Mouse (Mus musculus) lung, postnatal 25 days (tissue): ENCODE results near the gene Tomm20.
"Not testable (repeated sequence)": the region's sequence is repeated elsewhere in the genome, so short reads cannot be mapped to it uniquely, and the experiment has no call there.

Source experiments
- DNase-seq: peaks from one replicate; pipeline ENCODE4 v3.0.0; 2022; ENCODE audit warnings: low spot score

The Tomm20 gene

GRCm38 (mm10) chr8:126945730-126946163 lies at the start of gene Tomm20:
Gene Tomm20 (minus strand): TSS chr8:126945844.
- peak; percentile 95 for DNase-seq

DNA sequence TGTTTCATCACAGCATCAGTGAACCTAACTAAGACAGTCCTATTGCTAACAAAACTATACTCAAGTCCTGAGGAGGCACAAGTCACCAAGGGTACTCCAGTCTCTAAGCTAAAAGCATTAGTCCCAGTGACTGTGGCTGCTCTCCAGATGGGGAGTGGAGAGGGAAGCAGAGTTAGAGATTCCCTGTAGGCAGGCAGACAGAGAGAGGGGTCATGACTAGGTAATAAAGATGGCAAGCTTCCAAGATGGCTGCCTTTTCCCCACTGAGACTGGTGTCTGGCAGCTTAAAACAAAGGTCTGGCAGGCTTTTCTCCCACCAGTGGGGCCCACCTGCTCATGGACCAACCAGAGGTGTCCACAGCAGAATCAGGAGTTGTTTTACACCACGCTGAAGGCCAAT lies 48.9 kb upstream of the Tomm20 start:
- DNase-seq, result no peak

DNA sequence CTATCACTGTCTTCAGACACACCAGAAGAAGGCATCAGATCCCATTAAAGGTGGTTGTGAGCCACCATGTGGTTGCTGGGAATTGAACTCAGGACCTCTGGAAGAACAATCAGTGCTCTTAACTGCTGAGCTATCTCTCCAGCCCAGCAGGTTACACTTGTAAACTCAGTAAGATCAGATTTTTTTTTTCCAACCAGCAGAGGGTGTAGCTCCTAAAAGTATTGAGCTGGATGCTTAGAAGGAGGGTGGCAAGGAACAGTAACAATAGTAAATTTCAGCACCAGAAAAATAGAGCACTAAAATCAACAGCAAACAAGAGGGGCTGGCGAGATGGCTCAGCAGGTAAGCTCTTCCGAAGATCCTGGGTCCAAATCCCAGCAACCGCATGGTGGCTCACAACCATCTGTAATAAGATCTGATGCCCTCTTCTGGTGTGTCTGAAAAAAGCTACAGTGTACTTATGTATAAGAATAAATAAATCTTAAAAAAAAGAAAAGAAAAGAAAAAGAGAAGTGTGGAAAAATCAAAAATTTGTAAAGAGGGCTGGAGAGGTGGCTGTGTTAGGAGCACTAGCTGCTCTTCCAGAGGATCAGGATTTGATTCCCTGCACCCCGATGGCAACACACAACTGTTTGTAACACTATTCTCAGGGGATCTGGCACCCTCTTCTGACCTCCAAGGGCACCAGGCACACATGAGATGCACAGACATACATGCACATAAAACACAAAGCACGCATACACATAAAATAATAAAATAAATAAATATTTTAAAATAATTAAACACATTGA lies 43.9 kb upstream of the Tomm20 start:
- DNase-seq, result peak; percentile 21

DNA sequence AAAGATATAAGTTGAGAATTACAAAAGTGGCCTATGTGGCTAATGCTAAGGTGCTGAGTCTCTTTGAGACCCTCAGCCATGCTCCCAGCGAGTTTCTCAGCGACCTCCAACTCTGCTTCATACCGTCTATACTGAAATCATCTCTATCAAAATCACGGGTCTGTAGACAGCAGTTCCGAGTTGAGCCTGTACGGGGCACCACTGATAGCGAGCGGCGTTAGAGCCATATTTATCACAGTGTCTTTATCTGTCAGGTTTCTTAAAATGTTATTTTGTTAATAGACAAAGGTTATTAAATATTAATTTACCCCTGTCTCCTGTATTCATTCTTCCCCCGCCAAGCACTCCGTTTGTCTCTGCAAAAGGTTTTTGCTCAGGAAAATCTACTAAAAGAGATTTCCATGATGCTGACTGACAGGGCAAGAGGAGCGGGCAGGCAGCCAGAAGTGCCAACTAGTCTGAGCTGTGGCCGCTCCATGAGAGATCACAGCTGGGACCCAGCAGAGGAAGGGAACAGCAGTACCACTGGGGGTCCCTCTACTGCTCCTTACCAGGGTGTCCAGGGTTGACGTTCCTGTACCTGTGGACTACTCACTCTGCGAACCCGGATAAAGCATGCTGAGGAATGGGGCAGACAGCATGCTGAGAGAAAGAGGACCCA lies 42.8 kb upstream of the Tomm20 start:
- DNase-seq, result no peak

DNA sequence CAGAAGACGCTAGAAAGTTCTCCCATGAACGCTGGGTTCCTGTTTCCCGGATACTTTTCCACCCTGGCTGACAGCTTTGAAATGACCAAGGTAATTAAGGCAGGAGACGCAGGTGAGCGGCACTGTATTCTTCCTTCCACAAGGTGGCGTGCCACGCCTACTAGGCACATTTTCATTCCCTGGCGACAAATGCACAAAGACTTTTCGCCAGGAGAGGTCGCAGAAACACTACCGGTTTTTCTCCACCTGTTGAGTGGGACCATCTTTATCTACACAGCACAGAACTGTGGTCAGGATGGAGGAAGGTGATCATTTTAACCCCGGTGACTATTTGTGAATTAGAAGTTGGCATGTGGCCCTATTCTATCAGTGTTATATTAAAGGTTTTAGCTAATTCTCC lies 40.9 kb upstream of the Tomm20 start:
- peak; percentile 86 for DNase-seq

- no peak for DNase-seq
Measured at GRCm38 (mm10) chr8:126980046-126980445, 34.4 kb upstream of the Tomm20 start.

DNA sequence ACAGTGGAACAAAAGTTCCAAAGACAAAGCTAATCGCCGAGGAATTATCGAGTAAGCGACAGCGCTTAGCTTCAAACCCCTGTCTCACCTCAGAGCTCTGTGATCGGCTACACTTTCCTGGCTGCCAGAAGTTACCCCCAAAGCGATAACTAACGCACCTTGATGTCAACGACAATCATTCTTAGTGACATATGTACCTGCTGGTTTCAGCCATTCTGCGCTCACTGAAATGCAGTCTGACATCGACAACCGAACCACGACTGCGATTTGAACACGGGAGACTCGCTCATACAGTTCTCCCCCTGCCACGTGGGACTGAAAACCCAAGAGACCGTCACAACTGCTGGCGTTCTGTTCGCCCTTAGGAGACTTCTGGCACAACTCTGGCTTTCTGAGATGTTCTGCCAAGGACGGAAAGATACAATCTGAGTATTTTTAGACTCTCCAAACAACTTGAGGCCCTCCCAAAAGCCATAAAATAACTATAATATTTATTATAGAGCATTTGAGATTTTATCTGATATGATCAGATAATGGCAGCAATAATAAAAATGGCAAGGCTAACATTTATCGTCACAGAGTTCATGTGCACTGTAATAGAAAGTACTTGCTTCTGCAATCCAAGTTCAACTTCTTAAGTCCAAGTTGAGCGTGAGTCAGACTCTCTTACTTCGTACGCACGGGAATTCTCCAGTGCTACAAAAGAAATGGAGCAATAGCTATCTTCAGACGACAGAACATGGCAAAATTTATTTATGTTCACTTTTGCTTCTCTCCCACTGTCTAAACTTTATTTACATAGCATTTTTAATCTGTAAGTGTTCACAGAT lies 33.7 kb upstream of the Tomm20 start:
- peak; percentile 37 for DNase-seq

- DNase-seq, result not testable (repeated sequence)
Measured at GRCm38 (mm10) chr8:126978535-126978934, 32.9 kb upstream of the Tomm20 start.

GRCm38 (mm10) chr8:126978028-126978427 lies 32.4 kb upstream of the Tomm20 start:
- no peak for DNase-seq

GRCm38 (mm10) chr8:126976608-126977348 lies 31.1 kb upstream of the Tomm20 start:
- DNase-seq, result no peak

- peak; percentile 64 for DNase-seq
Measured at GRCm38 (mm10) chr8:126975706-126976105, 30.1 kb upstream of the Tomm20 start.

DNA sequence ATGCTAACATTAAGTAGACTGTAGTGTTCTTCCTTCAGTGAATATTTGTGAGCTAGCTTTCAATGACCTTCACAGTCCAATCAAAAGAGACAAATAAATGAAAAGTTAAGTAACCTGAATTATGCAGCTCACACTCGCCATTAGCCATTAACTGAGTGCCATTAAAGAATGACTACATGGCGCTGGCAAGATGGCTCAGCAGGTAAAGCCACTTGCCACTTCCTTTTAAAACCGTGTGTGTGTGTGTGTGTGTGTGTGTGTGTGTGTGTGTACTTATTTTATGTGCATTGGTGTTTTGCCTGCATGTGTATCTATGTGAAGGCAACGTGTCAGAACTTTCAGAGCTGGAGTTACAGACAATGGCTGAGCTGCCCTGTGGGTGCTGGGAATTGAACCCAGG lies 28.9 kb upstream of the Tomm20 start:
- DNase-seq, result no peak

- DNase-seq, result no peak
Measured at GRCm38 (mm10) chr8:126973686-126974265, 28.1 kb upstream of the Tomm20 start.

DNA sequence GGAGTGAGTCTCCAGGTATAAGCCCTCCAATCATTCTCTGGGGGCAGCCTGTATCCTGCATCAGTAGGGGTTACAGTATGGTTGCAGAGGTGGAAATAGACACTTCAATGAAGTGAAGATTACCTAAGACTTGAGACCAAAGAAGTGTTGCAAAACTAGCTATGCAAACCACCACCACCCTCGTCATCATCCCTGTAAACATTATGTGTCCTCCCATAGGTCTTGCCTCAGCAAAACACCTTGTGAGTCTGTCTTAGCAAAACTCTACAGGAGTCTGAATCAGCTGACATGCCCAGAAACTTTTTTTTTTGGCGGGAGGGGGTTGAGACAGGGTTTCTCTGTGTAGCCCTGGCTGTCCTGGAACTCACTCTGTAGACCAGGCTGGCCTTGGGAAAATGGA lies 27.0 kb upstream of the Tomm20 start:
- DNase-seq, result no peak

GRCm38 (mm10) chr8:126972102-126972501 lies 26.5 kb upstream of the Tomm20 start:
- DNase-seq, result no peak

- no peak for DNase-seq
Measured at GRCm38 (mm10) chr8:126971314-126971664, 25.6 kb upstream of the Tomm20 start.

- DNase-seq, result peak; percentile 93
Measured at GRCm38 (mm10) chr8:126970579-126971313, 25.1 kb upstream of the Tomm20 start, which contains the start of gene Rbm34. Gene Rbm34 (minus strand): TSS chr8:126971071.

DNA sequence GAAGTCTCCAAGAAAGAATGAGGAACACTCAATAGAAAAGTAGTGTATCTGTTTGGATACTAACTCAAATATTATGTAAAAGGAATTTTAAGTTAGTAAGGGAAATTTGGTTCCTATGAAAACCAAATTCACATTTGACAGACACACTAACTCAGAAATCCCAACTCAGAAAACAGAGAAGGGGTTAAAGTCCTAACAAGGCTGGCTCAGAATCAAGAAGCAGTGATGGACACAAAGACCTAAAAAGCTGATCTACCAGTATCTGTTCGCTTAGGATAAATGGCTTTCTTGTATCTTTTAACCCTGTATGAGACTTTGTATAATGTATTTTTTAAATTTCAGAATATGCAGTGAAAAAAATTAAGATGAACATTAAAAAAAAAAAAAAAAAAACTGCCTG lies 23.9 kb upstream of the Tomm20 start:
- no peak for DNase-seq

DNA sequence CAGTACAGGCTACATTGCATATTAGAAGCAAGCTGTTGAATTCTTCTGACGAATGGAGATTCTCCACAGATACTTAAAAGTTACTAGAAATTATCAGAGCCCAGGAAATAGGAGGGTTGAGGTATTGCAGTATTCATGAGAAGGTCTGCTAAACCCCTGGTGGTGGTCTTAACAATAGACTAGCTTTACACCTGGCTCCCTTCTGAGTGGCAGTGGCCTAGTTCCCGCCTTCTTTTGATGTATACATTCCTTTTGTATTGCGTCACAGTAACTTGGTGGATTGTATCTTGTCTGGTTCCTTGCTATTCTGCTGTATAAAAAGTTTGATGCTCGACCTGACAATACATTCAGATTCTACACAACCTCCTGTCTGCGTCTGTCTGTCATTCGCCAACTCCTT lies 22.5 kb upstream of the Tomm20 start:
- DNase-seq, result no peak

GRCm38 (mm10) chr8:126965246-126965645 lies 19.6 kb upstream of the Tomm20 start:
- no peak for DNase-seq

GRCm38 (mm10) chr8:126962871-126963270 lies 17.2 kb upstream of the Tomm20 start:
- DNase-seq, result no peak
